Mouse (Mus musculus): Measurements from ENCODE around the gene Fbxw9. TPM values are rescaled to one million over a fixed set of nuclear protein-coding genes. Genes with fewer than 3 reads are reported as not detected.

Gene Fbxw9
- polyA plus RNA-seq, 1 experiment from 2014 or later: 16.6 TPM

DNA sequence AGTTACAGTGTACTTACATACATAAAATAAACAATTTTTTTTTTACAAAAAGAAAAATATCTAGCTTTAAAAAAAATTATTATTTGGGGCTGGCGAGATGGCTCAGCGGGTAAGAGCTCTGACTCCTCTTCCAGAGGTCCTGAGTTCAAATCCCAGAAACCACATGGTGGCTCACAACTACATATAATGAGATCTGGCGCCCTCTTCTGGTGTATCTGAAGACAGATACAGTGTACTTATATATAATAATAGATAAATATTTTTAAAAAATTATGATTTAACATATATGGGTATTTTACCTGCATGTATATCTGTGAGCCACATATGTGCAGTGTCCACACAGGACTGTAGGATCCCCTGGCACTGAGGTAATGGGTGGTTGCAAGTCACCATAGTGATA, 26.4 kb downstream of the Fbxw9 start:
- Histone ChIP-seq H3K27me3 (ENCODE audit: control insufficient read depth, insufficient read depth, low read length) (no peaks in the 10 kb centered on the region), H3K4me1 (ENCODE audit: control insufficient read depth in 2 of 2, insufficient read depth in 2 of 2, low read length in 2 of 2) (peaks cover 13 to 21% of the 10 kb centered on the region in 2 experiments), H3K27ac (replicated peaks in 1 of 2; ENCODE audit: control insufficient read depth in 1 of 2, insufficient read depth in 1 of 2, low read depth in 2 of 2, low read length in 2 of 2) (no peak overlapping the region), H3K4me3 (ENCODE audit: control insufficient read depth in 1 of 2, insufficient read depth in 1 of 2, low read depth in 1 of 2, low read length in 2 of 2) (no peak overlapping the region), H3K9me3 (ENCODE audit: control insufficient read depth, low read length) (no peaks in the 10 kb centered on the region), H3K4me2 (ENCODE audit: low read length) (no peak overlapping the region), H3K9ac (ENCODE audit: low read length) (no peak overlapping the region), H3K36me3 (ENCODE audit: control insufficient read depth, insufficient read depth, low read length) (peaks cover 45% of the 10 kb centered on the region)
- no peak for ATAC-seq (ENCODE audit: insufficient number of reproducible peaks, insufficient read depth, low FRiP score, low read depth)
- 77% methylated on average over 3 of the region's 3 CpGs for WGBS

DNA sequence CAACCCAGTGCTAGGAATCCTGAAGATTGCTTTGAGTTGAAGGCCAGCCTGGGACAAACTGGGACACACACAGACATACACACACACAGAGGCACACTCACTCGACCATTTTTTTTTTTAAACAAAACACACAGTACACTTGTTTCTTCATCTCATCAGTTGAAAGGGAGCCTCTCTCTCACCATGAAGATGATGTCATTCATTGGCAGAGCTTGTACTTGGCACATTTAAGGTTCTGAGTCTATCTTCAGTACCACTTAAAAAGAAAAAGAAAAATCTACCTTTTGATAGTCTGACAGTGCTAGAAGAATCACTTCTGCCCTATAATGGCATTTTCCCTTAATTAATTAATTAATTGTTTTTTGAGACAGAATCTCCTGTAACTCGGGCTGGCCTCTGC, 28.9 kb downstream of the Fbxw9 start:
- peaks cover 62% of the 10 kb centered on the region for H3K36me3 ChIP-seq (ENCODE audit: control insufficient read depth, insufficient read depth, low read length)
- peaks cover 3 to 6% of the 10 kb centered on the region in 2 experiments; a peak in 2 of 4 replicates for H3K4me1 ChIP-seq (ENCODE audit: control insufficient read depth in 2 of 2, insufficient read depth in 2 of 2, low read length in 2 of 2)
- WGBS: 74% methylated on average over 2 of the region's 2 CpGs
- H3K27ac ChIP-seq (replicated peaks in 1 of 2; ENCODE audit: control insufficient read depth in 1 of 2, insufficient read depth in 1 of 2, low read depth in 2 of 2, low read length in 2 of 2): no peak overlapping the region
- H3K4me2 ChIP-seq (ENCODE audit: low read length): no peak overlapping the region
- no peak for ATAC-seq (ENCODE audit: insufficient number of reproducible peaks, insufficient read depth, low FRiP score, low read depth)
- no peak overlapping the region for H3K4me3 ChIP-seq (ENCODE audit: control insufficient read depth in 1 of 2, insufficient read depth in 1 of 2, low read depth in 1 of 2, low read length in 2 of 2)
- no peaks in the 10 kb centered on the region for H3K27me3 ChIP-seq (ENCODE audit: control insufficient read depth, insufficient read depth, low read length)
- no peak overlapping the region for H3K9ac ChIP-seq (ENCODE audit: low read length)
- no peaks in the 10 kb centered on the region for H3K9me3 ChIP-seq (ENCODE audit: control insufficient read depth, low read length)

GRCm38 (mm10) chr8:85090856-85091255, 31.0 kb downstream of the Fbxw9 start:
- no peak overlapping the region for H3K9ac ChIP-seq (ENCODE audit: low read length)
- peaks cover 72% of the 10 kb centered on the region for H3K36me3 ChIP-seq (ENCODE audit: control insufficient read depth, insufficient read depth, low read length)
- no peak overlapping the region for H3K27ac ChIP-seq (replicated peaks in 1 of 2; ENCODE audit: control insufficient read depth in 1 of 2, insufficient read depth in 1 of 2, low read depth in 2 of 2, low read length in 2 of 2)
- no peak overlapping the region for H3K4me3 ChIP-seq (ENCODE audit: control insufficient read depth in 1 of 2, insufficient read depth in 1 of 2, low read depth in 1 of 2, low read length in 2 of 2)
- H3K4me1 ChIP-seq (ENCODE audit: control insufficient read depth in 2 of 2, insufficient read depth in 2 of 2, low read length in 2 of 2): no peaks in the 10 kb centered on the region
- H3K27me3 ChIP-seq (ENCODE audit: control insufficient read depth, insufficient read depth, low read length): no peaks in the 10 kb centered on the region
- WGBS: 83% methylated on average over 11 of the region's 11 CpGs
- H3K4me2 ChIP-seq (ENCODE audit: low read length): no peak overlapping the region
- H3K9me3 ChIP-seq (ENCODE audit: control insufficient read depth, low read length): no peaks in the 10 kb centered on the region
- no peak for ATAC-seq (ENCODE audit: insufficient number of reproducible peaks, insufficient read depth, low FRiP score, low read depth)

- Histone ChIP-seq H3K27ac (replicated peaks in 1 of 2; ENCODE audit: control insufficient read depth in 1 of 2, insufficient read depth in 1 of 2, low read depth in 2 of 2, low read length in 2 of 2) (no peak overlapping the region), H3K4me2 (ENCODE audit: low read length) (no peak overlapping the region), H3K36me3 (ENCODE audit: control insufficient read depth, insufficient read depth, low read length) (peaks cover 74% of the 10 kb centered on the region), H3K9me3 (ENCODE audit: control insufficient read depth, low read length) (no peaks in the 10 kb centered on the region), H3K9ac (ENCODE audit: low read length) (no peak overlapping the region), H3K4me1 (ENCODE audit: control insufficient read depth in 2 of 2, insufficient read depth in 2 of 2, low read length in 2 of 2) (no peaks in the 10 kb centered on the region), H3K4me3 (ENCODE audit: control insufficient read depth in 1 of 2, insufficient read depth in 1 of 2, low read depth in 1 of 2, low read length in 2 of 2) (no peak overlapping the region), H3K27me3 (ENCODE audit: control insufficient read depth, insufficient read depth, low read length) (no peaks in the 10 kb centered on the region)
- no peak for ATAC-seq (ENCODE audit: insufficient number of reproducible peaks, insufficient read depth, low FRiP score, low read depth)
- 30% methylated on average over 21 of the region's 21 CpGs for WGBS
These were observed 31.8 kb downstream of the Fbxw9 start for GRCm38 (mm10) chr8:85091526-85092090.

DNA sequence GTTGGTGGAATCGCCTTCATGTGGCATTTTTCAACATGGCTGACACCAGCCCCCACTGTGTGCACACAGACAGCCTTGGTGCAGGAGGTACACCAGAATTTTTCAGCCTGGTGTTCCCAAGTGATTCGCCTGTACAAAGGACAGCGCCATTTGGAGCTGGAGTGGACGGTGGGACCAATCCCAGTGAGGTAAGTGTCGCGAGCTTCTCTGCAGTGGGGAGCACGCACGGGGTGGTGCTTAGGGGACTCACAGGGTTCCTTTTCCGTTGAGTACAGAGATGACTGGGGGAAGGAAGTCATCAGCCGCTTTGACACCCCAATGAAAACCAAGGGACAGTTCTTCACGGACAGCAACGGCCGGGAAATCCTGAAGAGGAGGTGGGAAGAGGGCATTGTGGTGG, 35.2 kb downstream of the Fbxw9 start:
- H3K4me1 ChIP-seq (ENCODE audit: control insufficient read depth in 2 of 2, insufficient read depth in 2 of 2, low read length in 2 of 2): no peaks in the 10 kb centered on the region
- H3K36me3 ChIP-seq (ENCODE audit: control insufficient read depth, insufficient read depth, low read length): peaks cover 64% of the 10 kb centered on the region

GRCm38 (mm10) chr8:85095566-85095965, 35.7 kb downstream of the Fbxw9 start:
- Histone ChIP-seq H3K36me3 (ENCODE audit: control insufficient read depth, insufficient read depth, low read length) (peaks cover 64% of the 10 kb centered on the region), H3K4me3 (ENCODE audit: control insufficient read depth in 1 of 2, insufficient read depth in 1 of 2, low read depth in 1 of 2, low read length in 2 of 2) (no peak overlapping the region), H3K27ac (replicated peaks in 1 of 2; ENCODE audit: control insufficient read depth in 1 of 2, insufficient read depth in 1 of 2, low read depth in 2 of 2, low read length in 2 of 2) (no peak overlapping the region), H3K4me1 (ENCODE audit: control insufficient read depth in 2 of 2, insufficient read depth in 2 of 2, low read length in 2 of 2) (no peaks in the 10 kb centered on the region), H3K4me2 (ENCODE audit: low read length) (no peak overlapping the region), H3K27me3 (ENCODE audit: control insufficient read depth, insufficient read depth, low read length) (no peaks in the 10 kb centered on the region), H3K9ac (ENCODE audit: low read length) (no peak overlapping the region), H3K9me3 (ENCODE audit: control insufficient read depth, low read length) (no peaks in the 10 kb centered on the region)
- WGBS: 91% methylated on average over 7 of the region's 7 CpGs
- ATAC-seq (ENCODE audit: insufficient number of reproducible peaks, insufficient read depth, low FRiP score, low read depth): no peak

More for the DNA sequence above, 35.2 kb downstream of the Fbxw9 start:
- no peak for ATAC-seq (ENCODE audit: insufficient number of reproducible peaks, insufficient read depth, low FRiP score, low read depth)
- Histone ChIP-seq H3K4me3 (ENCODE audit: control insufficient read depth in 1 of 2, insufficient read depth in 1 of 2, low read depth in 1 of 2, low read length in 2 of 2) (no peak overlapping the region), H3K27me3 (ENCODE audit: control insufficient read depth, insufficient read depth, low read length) (no peaks in the 10 kb centered on the region), H3K9me3 (ENCODE audit: control insufficient read depth, low read length) (no peaks in the 10 kb centered on the region), H3K4me2 (ENCODE audit: low read length) (no peak overlapping the region), H3K27ac (replicated peaks in 1 of 2; ENCODE audit: control insufficient read depth in 1 of 2, insufficient read depth in 1 of 2, low read depth in 2 of 2, low read length in 2 of 2) (no peak overlapping the region), H3K9ac (ENCODE audit: low read length) (no peak overlapping the region)
- WGBS: 91% methylated on average over 13 of the region's 13 CpGs

- H3K4me1 ChIP-seq (ENCODE audit: control insufficient read depth in 2 of 2, insufficient read depth in 2 of 2, low read length in 2 of 2): no peaks in the 10 kb centered on the region
- ATAC-seq (ENCODE audit: insufficient number of reproducible peaks, insufficient read depth, low FRiP score, low read depth): no peak
- H3K9ac ChIP-seq (ENCODE audit: low read length): no peak overlapping the region
- H3K4me2 ChIP-seq (ENCODE audit: low read length): no peak overlapping the region
- no peaks in the 10 kb centered on the region for H3K27me3 ChIP-seq (ENCODE audit: control insufficient read depth, insufficient read depth, low read length)
- H3K4me3 ChIP-seq (ENCODE audit: control insufficient read depth in 1 of 2, insufficient read depth in 1 of 2, low read depth in 1 of 2, low read length in 2 of 2): no peak overlapping the region
- peaks cover 61% of the 10 kb centered on the region for H3K36me3 ChIP-seq (ENCODE audit: control insufficient read depth, insufficient read depth, low read length)
- WGBS: 89% methylated on average over 16 of the region's 16 CpGs
- H3K27ac ChIP-seq (replicated peaks in 1 of 2; ENCODE audit: control insufficient read depth in 1 of 2, insufficient read depth in 1 of 2, low read depth in 2 of 2, low read length in 2 of 2): no peak overlapping the region
- no peaks in the 10 kb centered on the region for H3K9me3 ChIP-seq (ENCODE audit: control insufficient read depth, low read length)
These were observed 36.3 kb downstream of the Fbxw9 start for GRCm38 (mm10) chr8:85096196-85096595.

DNA sequence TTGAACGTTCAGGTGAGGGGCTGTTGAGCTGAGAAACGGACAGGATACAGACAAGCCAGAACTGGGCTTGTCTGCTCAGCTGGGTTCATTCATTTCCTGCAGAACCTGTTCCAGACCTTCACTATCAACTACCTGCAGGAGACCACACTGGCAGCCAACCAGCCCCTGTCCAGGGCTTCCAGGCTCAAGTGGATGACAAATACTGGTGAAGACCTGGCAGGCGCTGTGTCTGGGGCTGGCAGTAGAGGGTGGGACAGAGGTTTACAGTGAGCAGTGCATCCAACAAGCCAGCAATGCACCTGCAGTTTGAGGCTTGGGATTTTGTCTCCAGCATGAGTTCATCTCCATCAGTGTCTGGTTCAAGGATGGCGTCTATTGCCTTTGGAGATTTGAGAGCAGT, 37.0 kb downstream of the Fbxw9 start:
- H3K9me3 ChIP-seq (ENCODE audit: control insufficient read depth, low read length): no peaks in the 10 kb centered on the region; the same call in 1 of the 2 replicates
- WGBS: 84% methylated on average over 4 of the region's 4 CpGs
- no peak for ATAC-seq (ENCODE audit: insufficient number of reproducible peaks, insufficient read depth, low FRiP score, low read depth)
- no peak overlapping the region for H3K4me3 ChIP-seq (ENCODE audit: control insufficient read depth in 1 of 2, insufficient read depth in 1 of 2, low read depth in 1 of 2, low read length in 2 of 2)
- no peak overlapping the region for H3K27ac ChIP-seq (replicated peaks in 1 of 2; ENCODE audit: control insufficient read depth in 1 of 2, insufficient read depth in 1 of 2, low read depth in 2 of 2, low read length in 2 of 2)
- H3K4me1 ChIP-seq (ENCODE audit: control insufficient read depth in 2 of 2, insufficient read depth in 2 of 2, low read length in 2 of 2): no peaks in the 10 kb centered on the region
- no peaks in the 10 kb centered on the region for H3K27me3 ChIP-seq (ENCODE audit: control insufficient read depth, insufficient read depth, low read length)
- H3K9ac ChIP-seq (ENCODE audit: low read length): no peak overlapping the region
- no peak overlapping the region for H3K4me2 ChIP-seq (ENCODE audit: low read length)
- peaks cover 60% of the 10 kb centered on the region for H3K36me3 ChIP-seq (ENCODE audit: control insufficient read depth, insufficient read depth, low read length)
